Mouse (Mus musculus) limb, embryonic 14.5 days (tissue): ENCODE results near the gene Gpkow. TPM values are rescaled to one million over a fixed set of nuclear protein-coding genes. Genes with fewer than 3 reads are reported as not detected.
"Not testable (repeated sequence)": the region's sequence is repeated elsewhere in the genome, so short reads cannot be mapped to it uniquely, and the experiment has no call there.

Experiments
- ATAC-seq: fragments of 200-750 bp; cut with Nextera tagmentation; 2 replicates; pipeline ENCODE4 v1.8.0; 2017; ENCODE audit warnings: low read depth, moderate number of reproducible peaks, moderate TSS enrichment; ENCODE audit not compliant: low FRiP score
- DNase-seq: peaks from one replicate; pipeline ENCODE4 v3.0.0-alpha.2; 2015; ENCODE audit warnings: low spot score
- H3K27ac ChIP-seq: fragments of 300-500 bp; sonication (generic); replicated peaks from 2 replicates; pipeline ENCODE4 v1.5.1; 2014; ENCODE audit warnings: low read depth, mild to moderate bottlenecking, low read length, moderate library complexity, mixed read lengths
- H3K27me3 ChIP-seq: fragments of 300-500 bp; sonication (generic); 2 replicates; pipeline ENCODE4 v1.6.1; 2014; ENCODE audit warnings: low read length, mixed read lengths; ENCODE audit not compliant: control insufficient read depth, insufficient read depth
- H3K36me3 ChIP-seq: fragments of 300-500 bp; sonication (generic); 2 replicates; pipeline ENCODE4 v1.6.1; 2014; ENCODE audit warnings: mild to moderate bottlenecking, low read length, moderate library complexity, mixed read lengths; ENCODE audit not compliant: control insufficient read depth, insufficient read depth
- H3K4me1 ChIP-seq: fragments of 300-500 bp; sonication (generic); 2 replicates; pipeline ENCODE4 v1.6.1; 2014; ENCODE audit warnings: antibody characterized with exemption, low read length, mixed read lengths; ENCODE audit not compliant: control insufficient read depth, insufficient read depth
- H3K4me2 ChIP-seq: fragments of 300-500 bp; sonication (generic); replicated peaks from 2 replicates; pipeline ENCODE4 v1.6.1; 2014; ENCODE audit warnings: low read depth, mild to moderate bottlenecking, low read length, moderate library complexity; ENCODE audit not compliant: severe bottlenecking
- H3K4me3 ChIP-seq: fragments of 300-500 bp; sonication (generic); replicated peaks from 2 replicates; pipeline ENCODE4 v1.5.1; 2014; ENCODE audit warnings: low read length
- H3K9ac ChIP-seq: fragments of 300-500 bp; sonication (generic); 2 replicates; pipeline ENCODE4 v1.6.1; 2014; ENCODE audit warnings: mild to moderate bottlenecking, low read depth, low read length, moderate library complexity; ENCODE audit not compliant: severe bottlenecking
- H3K9me3 ChIP-seq: fragments of 300-500 bp; sonication (generic); 2 replicates; pipeline ENCODE4 v1.6.1; 2016; ENCODE audit warnings: low read length; ENCODE audit not compliant: control insufficient read depth
- POLR2A ChIP-seq: fragments of 200-500 bp; IDR thresholded peaks from 2 replicates; pipeline ENCODE4 v1.8.0; 2012; ENCODE audit warnings: inconsistent platforms, mild to moderate bottlenecking, moderate library complexity, borderline replicate concordance; ENCODE audit not compliant: insufficient read depth, insufficient read length; ENCODE audit errors: extremely low read depth
- WGBS: fragments of 180-500 bp; shearing (Covaris S2); extraction: QIAGEN DNeasy Blood & Tissue Kit; methylation state at CpG from one replicate; pipeline ENCODE4 v1.1.7; 2014; 5-methylcytosine and 5-hydroxymethylcytosine counted together
- polyA plus RNA-seq, 2 experiments: library from polyadenylated mRNA; depleted of rRNA in 1 of 2; stranded (reverse) in 1 of 2; unstranded in 1 of 2; fragments of >200 nt; fragmentation: Nextera tagmentation in 1 of 2; extraction: Ambion mirVana in 1 of 2; gene quantifications; 2 replicates each; pipeline versions ENCODE4 v1.2.1 to v1.2.3; 2012 to 2014

Gene Gpkow
- polyA plus RNA-seq, 2 experiments: 28.9 to 37.8 TPM

DNA sequence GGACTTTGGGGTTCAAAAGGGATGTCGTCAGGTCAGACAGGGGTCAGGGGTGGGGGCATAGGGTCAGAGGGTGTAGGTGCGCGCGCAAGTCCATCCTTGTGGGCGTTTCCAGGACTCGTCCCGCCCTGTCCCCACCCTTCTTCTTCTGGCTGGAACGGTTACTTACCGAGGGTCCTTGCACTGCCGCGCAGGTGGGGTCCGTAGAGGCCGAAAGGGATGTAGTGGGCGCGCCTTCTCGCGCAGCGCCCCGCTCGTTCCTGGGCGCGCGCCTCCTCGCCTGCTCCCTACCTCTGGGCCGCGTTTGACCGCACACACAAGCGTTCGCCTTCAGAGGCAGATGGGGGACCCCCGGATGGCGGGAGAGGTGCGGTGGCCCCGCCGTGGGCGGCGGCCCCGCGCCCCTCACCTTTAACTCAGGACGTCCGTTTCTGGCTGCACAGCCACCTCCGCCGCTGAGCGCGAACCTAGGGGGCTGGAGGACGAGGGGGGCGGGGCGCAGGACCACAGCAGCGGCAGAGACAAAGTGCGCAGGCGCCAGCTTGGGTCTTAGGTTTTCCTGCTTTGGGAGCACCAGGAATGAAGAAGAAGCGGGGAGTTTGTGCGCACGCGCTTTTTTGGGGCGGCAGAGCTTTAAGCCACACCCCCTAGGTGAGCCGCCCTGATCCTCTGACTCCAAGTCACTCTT, 53.6 kb downstream of the Gpkow start, which contains the start of gene Ccdc120:
Gene Ccdc120 (minus strand): TSS at position 474 of the 685 bp plus-strand sequence.
- H3K9ac ChIP-seq: peak within 1 kb of the TSS; percentile 62
- 11% methylated on average over 40 of the region's 56 CpGs for WGBS
- peak within 1 kb of the TSS; percentile 62 for H3K4me3 ChIP-seq
- no peaks in the 10 kb centered on the region for H3K9me3 ChIP-seq
- H3K36me3 ChIP-seq: no peaks in the 10 kb centered on the region
- no peaks in the 10 kb centered on the region for H3K27me3 ChIP-seq
- no peak for TF ChIP-seq POLR2A
- H3K27ac ChIP-seq: no peak within 1 kb of the TSS
- DNase-seq: peak; percentile 91
- no peaks in the 10 kb centered on the region for H3K4me1 ChIP-seq
- peak; percentile 90 for ATAC-seq
- peak within 1 kb of the TSS; percentile 50 for H3K4me2 ChIP-seq

DNA sequence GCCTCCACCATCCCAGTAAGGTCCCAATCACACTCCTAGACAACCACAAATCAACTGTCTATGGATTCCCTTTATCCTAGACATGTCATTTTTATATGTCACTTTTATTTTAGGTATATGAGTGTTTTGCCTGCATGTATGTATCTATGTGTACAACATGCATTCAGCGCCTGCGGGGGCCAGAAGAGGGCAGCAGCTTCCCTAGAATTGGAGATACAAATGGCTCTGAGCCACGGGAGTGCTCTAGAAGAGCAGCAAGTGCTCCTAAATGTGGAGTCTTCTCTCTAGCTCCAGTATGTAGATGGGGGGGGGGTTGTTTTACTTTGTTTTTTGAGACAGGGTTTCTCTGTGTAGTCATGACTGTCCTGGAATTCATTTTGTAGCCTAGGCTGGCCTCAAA, 56.7 kb downstream of the Gpkow start:
- DNase-seq, H3K4me2 ChIP-seq, H3K4me3 ChIP-seq, H3K9ac ChIP-seq, H3K27me3 ChIP-seq, ATAC-seq, H3K9me3 ChIP-seq, H3K27ac ChIP-seq, H3K4me1 ChIP-seq, H3K36me3 ChIP-seq: not testable (repeated sequence)
- WGBS: 18% methylated on average over 3 of the region's 3 CpGs

Other genes starting within 250 kb of the Gpkow start
- 0.03 and 0.04 TPM in 2 replicates for gene Foxp3, start 123.5 kb upstream of the Gpkow start, polyA plus RNA-seq (2012; rRNA removed)
- not detected in 2 replicates for gene Foxp3, start 123.5 kb upstream of the Gpkow start, polyA plus RNA-seq (2014; fragmentation: Nextera tagmentation; extraction: Ambion mirVana)
- 6.0 and 6.4 TPM in 2 replicates for gene Ppp1r3f, start 122.8 kb upstream of the Gpkow start, polyA plus RNA-seq (2012; rRNA removed)
- gene Ppp1r3f, start 122.8 kb upstream of the Gpkow start, polyA plus RNA-seq (2014; fragmentation: Nextera tagmentation; extraction: Ambion mirVana): 1.4 and 1.5 TPM in 2 replicates
- gene Ccdc22, start 91.6 kb upstream of the Gpkow start, polyA plus RNA-seq (2012; rRNA removed): 23.5 and 26.8 TPM in 2 replicates
- 27.1 and 27.2 TPM in 2 replicates for gene Ccdc22, start 91.6 kb upstream of the Gpkow start, polyA plus RNA-seq (2014; fragmentation: Nextera tagmentation; extraction: Ambion mirVana)
- gene Cacna1f, start 90.0 kb upstream of the Gpkow start, polyA plus RNA-seq (2012; rRNA removed): 0.04 TPM in 1 of 2 replicates, not detected in the other
- 0.04 TPM in 2 replicates for gene Cacna1f, start 90.0 kb upstream of the Gpkow start, polyA plus RNA-seq (2014; fragmentation: Nextera tagmentation; extraction: Ambion mirVana)
- gene Syp, start 58.7 kb upstream of the Gpkow start, polyA plus RNA-seq (2012; rRNA removed): 2.0 and 2.1 TPM in 2 replicates
- 0.51 and 0.72 TPM in 2 replicates for gene Syp, start 58.7 kb upstream of the Gpkow start, polyA plus RNA-seq (2014; fragmentation: Nextera tagmentation; extraction: Ambion mirVana)
- gene Prickle3, start 39.9 kb upstream of the Gpkow start, polyA plus RNA-seq (2012; rRNA removed): 23.4 and 27.5 TPM in 2 replicates
- gene Prickle3, start 39.9 kb upstream of the Gpkow start, polyA plus RNA-seq (2014; fragmentation: Nextera tagmentation; extraction: Ambion mirVana): 9.5 and 13.8 TPM in 2 replicates
- 196 and 259 TPM in 2 replicates for gene Plp2, start 25.7 kb upstream of the Gpkow start, polyA plus RNA-seq (2012; rRNA removed)
- gene Plp2, start 25.7 kb upstream of the Gpkow start, polyA plus RNA-seq (2014; fragmentation: Nextera tagmentation; extraction: Ambion mirVana): 190 and 201 TPM in 2 replicates
- gene Magix, start 15.9 kb upstream of the Gpkow start, polyA plus RNA-seq (2012; rRNA removed): 0.38 and 0.55 TPM in 2 replicates
- gene Magix, start 15.9 kb upstream of the Gpkow start, polyA plus RNA-seq (2014; fragmentation: Nextera tagmentation; extraction: Ambion mirVana): 0.73 and 0.87 TPM in 2 replicates
- gene Wdr45, start 17.2 kb downstream of the Gpkow start, polyA plus RNA-seq (2012; rRNA removed): 48.6 and 56.5 TPM in 2 replicates
- gene Wdr45, start 17.2 kb downstream of the Gpkow start, polyA plus RNA-seq (2014; fragmentation: Nextera tagmentation; extraction: Ambion mirVana): 20.4 and 25.3 TPM in 2 replicates
- 0.50 and 0.85 TPM in 2 replicates for gene Gm45208, start 25.1 kb downstream of the Gpkow start, polyA plus RNA-seq (2012; rRNA removed)
- 0.43 and 0.48 TPM in 2 replicates for gene Gm45208, start 25.1 kb downstream of the Gpkow start, polyA plus RNA-seq (2014; fragmentation: Nextera tagmentation; extraction: Ambion mirVana)
- gene Praf2, start 31.3 kb downstream of the Gpkow start, polyA plus RNA-seq (2012; rRNA removed): 83.7 and 91.1 TPM in 2 replicates
- 89.4 and 92.0 TPM in 2 replicates for gene Praf2, start 31.3 kb downstream of the Gpkow start, polyA plus RNA-seq (2014; fragmentation: Nextera tagmentation; extraction: Ambion mirVana)
- gene Ccdc120, start 53.8 kb downstream of the Gpkow start, polyA plus RNA-seq (2012; rRNA removed): 25.7 and 38.6 TPM in 2 replicates
- 14.9 and 16.0 TPM in 2 replicates for gene Ccdc120, start 53.8 kb downstream of the Gpkow start, polyA plus RNA-seq (2014; fragmentation: Nextera tagmentation; extraction: Ambion mirVana)
- gene Tfe3, start 65.4 kb downstream of the Gpkow start, polyA plus RNA-seq (2012; rRNA removed): 24.4 and 25.3 TPM in 2 replicates
- 22.1 and 22.2 TPM in 2 replicates for gene Tfe3, start 65.4 kb downstream of the Gpkow start, polyA plus RNA-seq (2014; fragmentation: Nextera tagmentation; extraction: Ambion mirVana)
- gene Gripap1, start 92.6 kb downstream of the Gpkow start, polyA plus RNA-seq (2012; rRNA removed): 60.2 and 63.0 TPM in 2 replicates
- 31.9 and 32.9 TPM in 2 replicates for gene Gripap1, start 92.6 kb downstream of the Gpkow start, polyA plus RNA-seq (2014; fragmentation: Nextera tagmentation; extraction: Ambion mirVana)
- 4.1 and 5.7 TPM in 2 replicates for gene Kcnd1, start 125.2 kb downstream of the Gpkow start, polyA plus RNA-seq (2012; rRNA removed)
- 1.7 and 2.2 TPM in 2 replicates for gene Kcnd1, start 125.2 kb downstream of the Gpkow start, polyA plus RNA-seq (2014; fragmentation: Nextera tagmentation; extraction: Ambion mirVana)
- 71.3 and 76.3 TPM in 2 replicates for gene Otud5, start 144.2 kb downstream of the Gpkow start, polyA plus RNA-seq (2012; rRNA removed)
- 38.3 and 38.7 TPM in 2 replicates for gene Otud5, start 144.2 kb downstream of the Gpkow start, polyA plus RNA-seq (2014; fragmentation: Nextera tagmentation; extraction: Ambion mirVana)
- gene Pim2, start 181.1 kb downstream of the Gpkow start, polyA plus RNA-seq (2012; rRNA removed): 9.3 and 11.8 TPM in 2 replicates
- 4.2 and 4.6 TPM in 2 replicates for gene Pim2, start 181.1 kb downstream of the Gpkow start, polyA plus RNA-seq (2014; fragmentation: Nextera tagmentation; extraction: Ambion mirVana)
- 74.0 and 119 TPM in 2 replicates for gene Slc35a2, start 186.9 kb downstream of the Gpkow start, polyA plus RNA-seq (2012; rRNA removed)
- gene Slc35a2, start 186.9 kb downstream of the Gpkow start, polyA plus RNA-seq (2014; fragmentation: Nextera tagmentation; extraction: Ambion mirVana): 29.1 and 30.0 TPM in 2 replicates
- 106 and 138 TPM in 2 replicates for gene Pqbp1, start 202.1 kb downstream of the Gpkow start, polyA plus RNA-seq (2012; rRNA removed)
- 93.0 and 105 TPM in 2 replicates for gene Pqbp1, start 202.1 kb downstream of the Gpkow start, polyA plus RNA-seq (2014; fragmentation: Nextera tagmentation; extraction: Ambion mirVana)
- 50.1 and 57.8 TPM in 2 replicates for gene Timm17b, start 202.2 kb downstream of the Gpkow start, polyA plus RNA-seq (2012; rRNA removed)
- 187 and 196 TPM in 2 replicates for gene Timm17b, start 202.2 kb downstream of the Gpkow start, polyA plus RNA-seq (2014; fragmentation: Nextera tagmentation; extraction: Ambion mirVana)
- gene Gm10491, start 210.7 kb downstream of the Gpkow start, polyA plus RNA-seq (2012; rRNA removed): not detected in 2 replicates
- not detected in 2 replicates for gene Gm10491, start 210.7 kb downstream of the Gpkow start, polyA plus RNA-seq (2014; fragmentation: Nextera tagmentation; extraction: Ambion mirVana)
- gene Gm10490, start 212.4 kb downstream of the Gpkow start, polyA plus RNA-seq (2012; rRNA removed): not detected in 2 replicates
- gene Gm10490, start 212.4 kb downstream of the Gpkow start, polyA plus RNA-seq (2014; fragmentation: Nextera tagmentation; extraction: Ambion mirVana): not detected in 2 replicates
- gene Pcsk1n, start 222.7 kb downstream of the Gpkow start, polyA plus RNA-seq (2012; rRNA removed): 0.93 and 0.95 TPM in 2 replicates
- gene Pcsk1n, start 222.7 kb downstream of the Gpkow start, polyA plus RNA-seq (2014; fragmentation: Nextera tagmentation; extraction: Ambion mirVana): 0.67 and 1.3 TPM in 2 replicates
- gene Eras, start 231.5 kb downstream of the Gpkow start, polyA plus RNA-seq (2012; rRNA removed): 0.05 and 0.10 TPM in 2 replicates
- gene Eras, start 231.5 kb downstream of the Gpkow start, polyA plus RNA-seq (2014; fragmentation: Nextera tagmentation; extraction: Ambion mirVana): not detected in 2 replicates